Mouse (Mus musculus) stomach, embryonic 16.5 days (tissue): ENCODE results near the gene Gpx4. TPM values are rescaled to one million over a fixed set of nuclear protein-coding genes. Genes with fewer than 3 reads are reported as not detected.

Source experiments
- ATAC-seq: fragments of 200-750 bp; cut with Nextera tagmentation; 2 replicates; pipeline ENCODE4 v1.8.0; 2017; ENCODE audit warnings: moderate number of reproducible peaks, moderate TSS enrichment; ENCODE audit not compliant: insufficient read depth, low FRiP score
- H3K27ac ChIP-seq: fragments of 300-500 bp; sonication (generic); 2 replicates; pipeline ENCODE4 v1.5.1; 2014; ENCODE audit warnings: low read length
- H3K27me3 ChIP-seq: fragments of 300-500 bp; sonication (generic); 2 replicates; pipeline ENCODE4 v1.6.1; 2014; ENCODE audit warnings: low read length, control low read depth, mixed read lengths; ENCODE audit not compliant: control insufficient read depth, insufficient read depth
- H3K36me3 ChIP-seq: fragments of 300-500 bp; sonication (generic); 2 replicates; pipeline ENCODE4 v1.6.1; 2014; ENCODE audit warnings: low read length; ENCODE audit not compliant: control insufficient read depth, insufficient read depth
- H3K4me1 ChIP-seq: fragments of 300-500 bp; sonication (generic); 2 replicates; pipeline ENCODE4 v1.6.1; 2014; ENCODE audit warnings: low read length, control low read depth, mixed read lengths; ENCODE audit not compliant: control insufficient read depth, insufficient read depth
- H3K4me2 ChIP-seq: fragments of 300-500 bp; sonication (generic); 2 replicates; pipeline ENCODE4 v1.6.1; 2014; ENCODE audit warnings: low read depth, low read length, mixed read lengths
- H3K4me3 ChIP-seq: fragments of 300-500 bp; sonication (generic); replicated peaks from 2 replicates; pipeline ENCODE4 v1.5.1; 2014; ENCODE audit warnings: mild to moderate bottlenecking, low read length
- H3K9ac ChIP-seq: fragments of 300-500 bp; sonication (generic); 2 replicates; pipeline ENCODE4 v1.6.1; 2014; ENCODE audit warnings: low read length
- H3K9me3 ChIP-seq: fragments of 300-500 bp; sonication (generic); replicated peaks from 2 replicates; pipeline ENCODE4 v1.6.1; 2016; ENCODE audit warnings: low read length, control low read depth; ENCODE audit not compliant: control insufficient read depth
- WGBS: fragments of 180-500 bp; shearing (Covaris S2); extraction: QIAGEN DNeasy Blood & Tissue Kit; methylation state at CpG from one replicate; pipeline ENCODE4 v1.1.7; 2014; 5-methylcytosine and 5-hydroxymethylcytosine counted together
- polyA plus RNA-seq: library from polyadenylated mRNA; unstranded; fragments of >200 nt; fragmentation: Nextera tagmentation; extraction: Ambion mirVana; gene quantifications from 2 replicates; pipeline ENCODE4 v1.2.1, GENCODE M21; 2015

Gpx4 gene
- polyA plus RNA-seq, 1 experiment from 2014 or later = 507 TPM

DNA sequence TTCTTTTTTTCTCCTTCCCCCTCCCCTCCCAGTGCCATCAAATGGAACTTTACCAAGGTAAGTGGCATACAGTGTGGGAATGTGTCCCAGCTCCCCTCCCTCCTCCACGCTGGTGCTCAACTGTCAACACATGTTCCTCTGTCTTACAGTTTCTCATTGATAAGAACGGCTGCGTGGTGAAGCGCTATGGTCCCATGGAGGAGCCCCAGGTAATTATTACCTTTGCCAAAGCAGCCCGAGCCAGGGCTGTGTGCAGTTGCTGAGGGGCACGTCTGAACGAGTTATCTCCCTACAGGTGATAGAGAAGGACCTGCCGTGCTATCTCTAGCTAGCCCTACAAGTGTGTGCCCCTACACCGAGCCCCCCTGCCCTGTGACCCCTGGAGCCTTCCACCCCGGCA, 8.9 kb downstream of the Gpx4 start:
- no peak for ATAC-seq
- Histone ChIP-seq H3K4me2 (peak overlapping the region; percentile 80; the same call in 1 of the 2 replicates), H3K9ac (peak overlapping the region; percentile 98; the same call in 1 of the 2 replicates), H3K4me3 (no peak overlapping the region), H3K4me1 (peaks cover 31% of the 10 kb centered on the region), H3K27me3 (no peaks in the 10 kb centered on the region), H3K27ac (no peak overlapping the region), H3K36me3 (peaks cover 13% of the 10 kb centered on the region), H3K9me3 (no peaks in the 10 kb centered on the region)
- WGBS = 66% methylated on average over 9 of the region's 10 CpGs

- H3K9ac ChIP-seq = no peak overlapping the region; the same call in 1 of the 2 replicates
- no peak overlapping the region for H3K27ac ChIP-seq
- no peaks in the 10 kb centered on the region for H3K27me3 ChIP-seq
- ATAC-seq = no peak
- H3K4me1 ChIP-seq = peaks cover 30% of the 10 kb centered on the region
- H3K4me2 ChIP-seq = no peak overlapping the region; the same call in 1 of the 2 replicates
- H3K4me3 ChIP-seq = no peak overlapping the region
- 90% methylated on average over 4 of the region's 4 CpGs for WGBS
- H3K36me3 ChIP-seq = peaks cover 16% of the 10 kb centered on the region
- no peaks in the 10 kb centered on the region for H3K9me3 ChIP-seq
Observed at GRCm38 (mm10) chr10:80056506-80056905, 9.5 kb downstream of the Gpx4 start.

DNA sequence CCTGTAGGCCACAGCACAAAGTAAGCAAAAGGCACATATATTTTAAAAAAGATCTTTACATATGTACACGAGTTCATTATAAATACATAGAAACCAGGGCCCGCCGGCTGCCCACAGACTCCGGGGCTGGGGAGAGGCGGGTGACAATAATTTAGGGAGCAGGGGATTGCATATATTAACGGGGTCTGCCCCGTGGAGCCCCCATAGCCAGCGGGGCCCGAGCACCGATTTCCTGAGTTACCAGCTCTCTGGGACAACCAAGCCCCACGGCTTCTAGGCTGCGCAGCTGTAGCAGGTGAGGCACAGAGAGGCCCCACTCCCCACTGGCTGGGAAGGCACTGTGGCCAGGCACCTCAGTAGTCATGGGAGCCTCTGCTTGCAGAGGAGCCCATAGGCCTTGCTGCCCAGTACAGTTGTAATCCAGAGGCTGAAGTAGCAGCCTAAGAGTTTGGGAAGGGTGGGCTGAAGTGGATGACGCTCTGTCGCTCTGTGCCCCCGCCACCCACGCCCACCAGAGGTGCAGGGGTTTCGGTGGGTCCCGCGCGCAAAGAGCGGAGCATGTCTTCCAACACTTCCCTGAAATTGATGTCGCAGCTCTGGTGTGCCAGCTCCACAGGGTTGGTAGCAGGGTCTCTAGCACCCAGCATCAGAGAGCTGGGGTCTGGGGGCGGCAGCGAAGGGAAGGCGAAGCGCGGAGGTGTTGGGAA, 10.2 kb downstream of the Gpx4 start:
- no peak overlapping the region for H3K9ac ChIP-seq
- H3K4me3 ChIP-seq = no peak overlapping the region
- peaks cover 16% of the 10 kb centered on the region for H3K36me3 ChIP-seq
- H3K4me2 ChIP-seq = no peak overlapping the region
- H3K4me1 ChIP-seq = peaks cover 24% of the 10 kb centered on the region
- H3K27me3 ChIP-seq = no peaks in the 10 kb centered on the region
- ATAC-seq = no peak
- H3K27ac ChIP-seq = no peak overlapping the region
- no peaks in the 10 kb centered on the region for H3K9me3 ChIP-seq
- 88% methylated on average over 27 of the region's 27 CpGs for WGBS

GRCm38 (mm10) chr10:80057683-80058326, 10.8 kb downstream of the Gpx4 start:
- 76% methylated on average over 30 of the region's 30 CpGs for WGBS
- H3K27ac ChIP-seq = no peak overlapping the region
- H3K9me3 ChIP-seq = no peaks in the 10 kb centered on the region
- no peak overlapping the region for H3K4me3 ChIP-seq
- H3K27me3 ChIP-seq = no peaks in the 10 kb centered on the region
- no peak overlapping the region for H3K4me2 ChIP-seq
- H3K9ac ChIP-seq = no peak overlapping the region
- ATAC-seq = no peak
- H3K4me1 ChIP-seq = peaks cover 18% of the 10 kb centered on the region
- peaks cover 16% of the 10 kb centered on the region for H3K36me3 ChIP-seq

GRCm38 (mm10) chr10:80063104-80063503, 16.1 kb downstream of the Gpx4 start:
- no peak overlapping the region for H3K4me2 ChIP-seq
- no peaks in the 10 kb centered on the region for H3K4me1 ChIP-seq
- H3K4me3 ChIP-seq = no peak overlapping the region
- ATAC-seq = no peak
- H3K36me3 ChIP-seq = 0 out of 2 replicates have a peak, but pooled peaks cover 7% of the 10 kb centered on the region
- peak overlapping the region; percentile 49; the same call in 1 of the 2 replicates for H3K27ac ChIP-seq
- H3K9ac ChIP-seq = no peak overlapping the region; the same call in 1 of the 2 replicates
- no peaks in the 10 kb centered on the region for H3K27me3 ChIP-seq
- 86% methylated on average over 5 of the region's 5 CpGs for WGBS
- H3K9me3 ChIP-seq = no peaks in the 10 kb centered on the region

DNA sequence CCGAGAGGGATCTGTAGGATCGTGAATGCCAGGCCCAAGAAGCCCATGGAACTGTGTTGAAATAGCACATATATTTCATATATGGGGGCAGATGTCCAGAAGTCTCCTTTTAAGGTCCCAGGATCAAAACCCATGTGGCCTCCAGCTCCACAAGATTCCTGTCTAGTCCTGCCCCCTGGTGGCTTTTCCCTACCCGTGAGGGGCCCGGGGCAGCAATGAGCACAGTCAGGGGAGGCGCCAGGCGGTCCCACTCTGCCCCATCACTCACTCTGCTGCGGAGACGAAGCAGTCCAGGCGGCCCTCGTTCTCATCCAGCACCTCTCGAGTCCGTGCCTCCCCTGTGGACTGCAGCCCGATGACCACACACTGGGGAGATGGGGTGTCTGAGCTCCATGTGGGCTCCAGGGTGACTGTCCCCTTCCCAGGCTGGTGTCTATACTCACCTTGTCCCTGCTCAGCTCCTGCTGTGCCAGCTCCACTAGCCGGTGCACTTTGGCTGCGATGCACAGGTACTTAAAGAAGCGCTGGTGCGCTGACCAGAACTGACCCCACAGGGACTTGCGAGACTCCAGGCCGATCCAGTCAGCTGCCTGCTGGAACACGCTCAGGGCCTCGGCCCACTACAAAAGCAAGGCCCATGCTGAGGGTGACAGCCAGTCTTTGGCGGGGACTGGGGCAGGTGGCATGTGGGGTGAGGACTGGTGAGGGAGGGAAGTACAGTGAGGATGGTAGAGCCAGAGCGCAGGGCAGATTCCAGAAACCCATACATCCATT, 17.1 kb downstream of the Gpx4 start:
- no peaks in the 10 kb centered on the region for H3K27me3 ChIP-seq
- H3K36me3 ChIP-seq = 0 out of 2 replicates have a peak, but pooled peaks cover 7% of the 10 kb centered on the region

GRCm38 (mm10) chr10:80069251-80069650, 22.3 kb downstream of the Gpx4 start:
- no peaks in the 10 kb centered on the region for H3K9me3 ChIP-seq
- no peaks in the 10 kb centered on the region for H3K27me3 ChIP-seq
- H3K4me2 ChIP-seq = no peak overlapping the region
- WGBS = 91% methylated on average over 6 of the region's 7 CpGs
- no peak overlapping the region for H3K9ac ChIP-seq
- ATAC-seq = no peak
- H3K4me1 ChIP-seq = peaks cover 20% of the 10 kb centered on the region
- no peak overlapping the region for H3K27ac ChIP-seq
- no peaks in the 10 kb centered on the region for H3K36me3 ChIP-seq
- H3K4me3 ChIP-seq = no peak overlapping the region

More for the DNA sequence above, 17.1 kb downstream of the Gpx4 start:
- ATAC-seq = no peak
- H3K4me3 ChIP-seq = no peak overlapping the region
- H3K4me1 ChIP-seq = no peaks in the 10 kb centered on the region
- H3K9ac ChIP-seq = no peak overlapping the region
- no peaks in the 10 kb centered on the region for H3K9me3 ChIP-seq
- H3K27ac ChIP-seq = no peak overlapping the region
- WGBS = 72% methylated on average over 23 of the region's 23 CpGs
- H3K4me2 ChIP-seq = no peak overlapping the region

DNA sequence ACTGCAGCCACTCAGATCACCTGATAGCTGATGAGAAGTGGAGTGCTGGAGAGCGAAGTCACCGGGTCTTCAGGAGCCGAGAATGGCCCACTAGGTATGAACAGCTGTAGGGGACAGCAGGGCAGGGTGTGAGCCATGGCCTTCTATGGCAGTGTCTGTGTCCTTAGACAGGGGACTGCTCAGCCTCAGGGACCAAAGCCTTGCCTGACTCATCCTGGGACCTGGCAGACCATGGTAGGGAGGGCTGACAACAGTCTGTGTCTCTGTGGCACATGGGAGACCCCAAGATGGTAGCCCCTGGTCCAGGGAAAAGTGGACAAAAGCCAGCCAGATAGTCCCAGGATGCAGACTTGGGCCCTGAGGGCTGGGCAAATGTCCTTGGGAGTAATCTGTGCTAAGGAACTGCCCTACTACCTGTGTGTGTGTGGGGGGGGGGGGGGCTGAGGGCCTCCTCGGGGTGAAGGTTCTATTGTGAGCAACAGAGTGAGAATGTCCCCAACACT, 23.0 kb downstream of the Gpx4 start:
- no peak for ATAC-seq
- 74% methylated on average over 4 of the region's 4 CpGs for WGBS
- H3K4me3 ChIP-seq = no peak overlapping the region
- no peak overlapping the region for H3K4me2 ChIP-seq
- H3K27ac ChIP-seq = no peak overlapping the region
- no peaks in the 10 kb centered on the region for H3K9me3 ChIP-seq
- H3K4me1 ChIP-seq = peaks cover 27% of the 10 kb centered on the region
- no peaks in the 10 kb centered on the region for H3K27me3 ChIP-seq
- H3K9ac ChIP-seq = no peak overlapping the region
- H3K36me3 ChIP-seq = no peaks in the 10 kb centered on the region
